ENCODE assay signal across 10 mouse cellular contexts in the genomic region with DNA sequence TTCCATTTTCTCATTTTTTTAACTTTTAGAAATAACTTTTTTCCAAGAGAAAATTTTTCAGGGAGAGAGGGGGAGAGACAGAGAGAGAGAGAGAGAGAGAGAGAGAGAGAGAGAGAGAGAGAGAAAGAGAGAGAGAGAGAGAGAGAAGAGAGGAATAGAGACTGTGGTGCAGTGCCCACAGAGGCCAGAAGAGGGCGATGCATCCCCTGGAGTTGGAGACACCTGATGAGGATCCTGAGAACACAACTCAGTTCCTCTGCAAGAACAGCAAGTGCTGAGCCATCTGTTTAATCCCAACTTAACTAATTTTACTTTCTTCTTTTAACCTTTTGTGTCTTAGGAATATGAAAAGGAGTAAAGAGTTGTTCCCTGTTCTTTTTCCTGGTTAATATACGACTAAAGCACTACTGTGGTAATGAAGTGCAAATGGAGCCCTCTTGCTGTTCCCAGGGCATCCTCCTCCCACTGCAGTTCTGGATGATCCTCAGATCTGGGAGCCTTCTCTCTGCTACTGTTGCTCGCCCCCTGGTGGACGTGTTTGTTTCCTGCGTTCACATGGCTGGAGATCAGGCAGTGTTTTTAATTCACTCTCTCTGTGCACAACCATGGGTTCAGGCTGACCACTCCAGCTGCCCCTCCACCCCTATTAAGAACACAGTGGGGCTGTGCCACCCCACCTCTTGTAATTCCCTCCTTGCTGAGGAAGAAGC. TPM values are rescaled to one million over a fixed set of nuclear protein-coding genes. Genes with fewer than 3 reads are reported as not detected.
DNase-seq lines count a peak whose midpoint lies in the region; ATAC-seq and TF ChIP-seq lines count a peak whose summit lies in the region.
"Not testable (repeated sequence)": the region's sequence is repeated elsewhere in the genome, so short reads cannot be mapped to it uniquely, and the experiment has no call there.
"Had no signal": no experiment of that assay in that cellular context is flagged by ENCODE, and none has a peak within 500 bp of the region (broad histone marks: within the 10 kb centered on the region; RNA-seq: fewer than 3 reads in every experiment).

No protein-coding gene starts in this region.

- H3K4me2 ChIP-seq in forebrain, postnatal 0 days (ENCODE audit: low read depth) = not testable (repeated sequence)

- H3K4me3 ChIP-seq in forebrain, postnatal 0 days (ENCODE audit: low read depth, low read length) = not testable (repeated sequence)

- peak; percentile 15 for DNase-seq in T-cell, adult 2 months (ENCODE audit: low spot score)
- DNase-seq in cerebellum, adult 9-11 months = peak; percentile 20
- peak; percentile 24 for DNase-seq in forebrain, postnatal 0 days
- peak; percentile 61 for DNase-seq in induced T-regulatory cell, adult 2 months (ENCODE audit: low read depth)
- DNase-seq in layer of hippocampus, postnatal 10 days (ENCODE audit: low spot score in 2 of 2) = peak; percentile 53 to 62
- peak; percentile 69 for DNase-seq in lung, postnatal 36 days
- peak; percentile 20 to 26 for DNase-seq in right cerebral cortex, adult 2 months (ENCODE audit: low spot score in 2 of 2)
- DNase-seq in thymus, postnatal 4 days = peak; percentile 75

- peak; percentile 61 for ATAC-seq in forebrain, postnatal 0 days

- 2% methylated on average over 5 of the region's 5 CpGs for WGBS in forebrain, postnatal 0 days

- not testable (repeated sequence) for H3K4me1 ChIP-seq in forebrain, postnatal 0 days (ENCODE audit: insufficient read depth)

- peak; percentile 44; the same call in 1 of the 2 replicates for TF ChIP-seq CTCF in forebrain, postnatal 0 days (IDR thresholded peaks at IDR 0.05; ENCODE audit: low read depth)

- not testable (repeated sequence) for H3K36me3 ChIP-seq in forebrain, postnatal 0 days (ENCODE audit: insufficient read depth)

- H3K9ac ChIP-seq in forebrain, postnatal 0 days = not testable (repeated sequence)

- not testable (repeated sequence) for H3K27ac ChIP-seq in forebrain, postnatal 0 days (ENCODE audit: low read depth, low read length)

- H3K27me3 ChIP-seq in forebrain, postnatal 0 days (ENCODE audit: insufficient read depth, low read length) = not testable (repeated sequence)

- not testable (repeated sequence) for H3K9me3 ChIP-seq in forebrain, postnatal 0 days (ENCODE audit: low read length)

RNA-seq across cellular contexts. Expression of a gene that starts 9.5 kb away (rescaled TPM):
- 0.69 and 2.0 TPM in 2 replicates for total RNA-seq in forebrain, postnatal 0 days (2014; rRNA removed)
- 3.8 and 5.1 TPM in 2 replicates for polyA plus RNA-seq in forebrain, postnatal 0 days (2015; fragmentation: Nextera tagmentation; extraction: Ambion mirVana)
- total RNA-seq in layer of hippocampus, postnatal 10 days (2021) = under 1 TPM in 1 of 2 experiments, not detected in 1; 0.46 TPM
- polyA plus RNA-seq: heart, embryonic 10.5 days had no signal

RNA-seq across cellular contexts. Expression of a gene that starts 21.7 kb away (rescaled TPM):
- total RNA-seq in forebrain, postnatal 0 days (2014; rRNA removed) = not detected in 2 replicates
- polyA plus RNA-seq in forebrain, postnatal 0 days (2015; fragmentation: Nextera tagmentation; extraction: Ambion mirVana) = not detected in 2 replicates
- total RNA-seq in layer of hippocampus, postnatal 10 days (2021) = not detected
- total RNA-seq: left cerebral cortex, adult 18-20 months had no signal
- polyA plus RNA-seq: heart, embryonic 10.5 days had no signal

RNA-seq across cellular contexts. Expression of a gene that starts 41.1 kb away (rescaled TPM):
- total RNA-seq in forebrain, postnatal 0 days (2014; rRNA removed) = 2.0 and 2.5 TPM in 2 replicates
- 2.1 and 2.9 TPM in 2 replicates for polyA plus RNA-seq in forebrain, postnatal 0 days (2015; fragmentation: Nextera tagmentation; extraction: Ambion mirVana)
- total RNA-seq in layer of hippocampus, postnatal 10 days (2021) = under 1 TPM in 1 of 2 experiments, not detected in 1; 0.42 TPM
- polyA plus RNA-seq: heart, embryonic 10.5 days had no signal

RNA-seq across cellular contexts. Expression of a gene that starts 49.3 kb away (rescaled TPM):
- 1.2 and 1.9 TPM in 2 replicates for total RNA-seq in forebrain, postnatal 0 days (2014; rRNA removed)
- 1.4 and 1.7 TPM in 2 replicates for polyA plus RNA-seq in forebrain, postnatal 0 days (2015; fragmentation: Nextera tagmentation; extraction: Ambion mirVana)
- 1 to 10 TPM; 1.3 TPM for total RNA-seq in layer of hippocampus, postnatal 10 days (2021)

RNA-seq across cellular contexts. Expression of a gene that starts 56.3 kb away (rescaled TPM):
- total RNA-seq in forebrain, postnatal 0 days (2014; rRNA removed) = not detected in 2 replicates
- not detected in 2 replicates for polyA plus RNA-seq in forebrain, postnatal 0 days (2015; fragmentation: Nextera tagmentation; extraction: Ambion mirVana)
- total RNA-seq in layer of hippocampus, postnatal 10 days (2021) = not detected
- total RNA-seq: left cerebral cortex, adult 18-20 months had no signal

Comparison
In these comparisons a context has a peak if more than half of its experiments do, and no peak if none do; other contexts are left out.
1. DNase-seq: peak in every context shown above with its lines; median percentile 75 in thymus, postnatal 4 days; 69 in lung, postnatal 36 days; 61 in induced T-regulatory cell, adult 2 months; 58 in layer of hippocampus, postnatal 10 days; 24 in forebrain, postnatal 0 days; 23 in right cerebral cortex, adult 2 months; 20 in cerebellum, adult 9-11 months; 15 in T-cell, adult 2 months.